Mouse (Mus musculus) stomach, embryonic 15.5 days (tissue): ENCODE measurements around the gene Krt32. TPM values are rescaled to one million over a fixed set of nuclear protein-coding genes. Genes with fewer than 3 reads are reported as not detected.

Experiments
- ATAC-seq: fragments of 200-750 bp; cut with Nextera tagmentation; 2 replicates; pipeline ENCODE4 v1.8.0; 2017; ENCODE audit warnings: low read depth, moderate number of reproducible peaks, moderate TSS enrichment; ENCODE audit not compliant: insufficient read depth, low FRiP score
- H3K27ac ChIP-seq: fragments of 300-500 bp; sonication (generic); 2 replicates; pipeline ENCODE4 v1.5.1; 2015; ENCODE audit warnings: mild to moderate bottlenecking, inconsistent platforms
- H3K27me3 ChIP-seq: fragments of 300-500 bp; sonication (generic); replicated peaks from 2 replicates; pipeline ENCODE4 v1.6.1; 2015; ENCODE audit warnings: inconsistent platforms
- H3K36me3 ChIP-seq: fragments of 300-500 bp; sonication (generic); 2 replicates; pipeline ENCODE4 v1.6.1; 2015; ENCODE audit warnings: inconsistent platforms
- H3K4me1 ChIP-seq: fragments of 300-500 bp; sonication (generic); 2 replicates; pipeline ENCODE4 v1.6.1; 2015; ENCODE audit warnings: inconsistent platforms
- H3K4me2 ChIP-seq: fragments of 300-500 bp; sonication (generic); 2 replicates; pipeline ENCODE4 v1.6.1; 2015; ENCODE audit warnings: mild to moderate bottlenecking, inconsistent platforms
- H3K4me3 ChIP-seq: fragments of 300-500 bp; sonication (generic); replicated peaks from 2 replicates; pipeline ENCODE4 v1.5.1; 2015; ENCODE audit warnings: inconsistent platforms
- H3K9ac ChIP-seq: fragments of 300-500 bp; sonication (generic); 2 replicates; pipeline ENCODE4 v1.6.1; 2015; ENCODE audit warnings: inconsistent platforms
- H3K9me3 ChIP-seq: fragments of 300-500 bp; sonication (generic); 2 replicates; pipeline ENCODE4 v1.6.1; 2016; ENCODE audit warnings: inconsistent platforms
- WGBS: fragments of 180-500 bp; shearing (Covaris S2); methylation state at CpG from one replicate; pipeline ENCODE4 v1.1.7; 2015; 5-methylcytosine and 5-hydroxymethylcytosine counted together
- polyA plus RNA-seq: library from polyadenylated mRNA; unstranded; fragments of >200 nt; fragmentation: Nextera tagmentation; extraction: Ambion mirVana; gene quantifications from 2 replicates; pipeline ENCODE4 v1.2.1, GENCODE M21; 2015

The Krt32 gene
- polyA plus RNA-seq, 1 experiment from 2014 or later, result not detected

- no peaks in the 10 kb centered on the region for H3K9me3 ChIP-seq
- no peak within 1 kb of the TSS for H3K9ac ChIP-seq
- H3K4me3 ChIP-seq, result no peak within 1 kb of the TSS
- ATAC-seq, result no peak
- H3K4me2 ChIP-seq, result no peak within 1 kb of the TSS
- H3K4me1 ChIP-seq, result no peaks in the 10 kb centered on the region
- no peaks in the 10 kb centered on the region for H3K27me3 ChIP-seq
- no peaks in the 10 kb centered on the region for H3K36me3 ChIP-seq
- no peak within 1 kb of the TSS for H3K27ac ChIP-seq
- WGBS, result 86% methylated on average over 6 of the region's 6 CpGs
Measured at GRCm38 (mm10) chr11:100041454-100041853, 46.6 kb downstream of the Krt32 start, which contains the start of gene Krt34. TSS of gene Krt34 (minus strand) at chr11:100041554.

Other genes starting within 250 kb of the Krt32 start
- gene Krtap4-16, start 236.6 kb downstream of the Krt32 start, polyA plus RNA-seq, result not detected in 2 replicates
- gene Gm11568, start 230.3 kb downstream of the Krt32 start, polyA plus RNA-seq, result not detected in 2 replicates
- not detected in 2 replicates for gene Gm11559, start 223.8 kb downstream of the Krt32 start, polyA plus RNA-seq
- not detected in 2 replicates for gene Krtap9-1, start 214.8 kb downstream of the Krt32 start, polyA plus RNA-seq
- gene Gm11567, start 209.0 kb downstream of the Krt32 start, polyA plus RNA-seq, result not detected in 2 replicates
- not detected in 2 replicates for gene Krtap31-1, start 180.3 kb downstream of the Krt32 start, polyA plus RNA-seq
- gene Gm11565, start 173.5 kb downstream of the Krt32 start, polyA plus RNA-seq, result not detected in 2 replicates
- gene Krtap31-2, start 151.9 kb downstream of the Krt32 start, polyA plus RNA-seq, result not detected in 2 replicates
- gene Krtap9-5, start 139.8 kb downstream of the Krt32 start, polyA plus RNA-seq, result not detected in 2 replicates
- gene Krtap29-1, start 109.2 kb downstream of the Krt32 start, polyA plus RNA-seq, result not detected in 2 replicates
- not detected in 2 replicates for gene Krtap16-1, start 101.6 kb downstream of the Krt32 start, polyA plus RNA-seq
- 0.30 TPM in 1 of 2 replicates, not detected in the other for gene Krtap17-1, start 94.2 kb downstream of the Krt32 start, polyA plus RNA-seq
- 0.15 and 0.35 TPM in 2 replicates for gene Krt33a, start 72.0 kb downstream of the Krt32 start, polyA plus RNA-seq
- not detected in 2 replicates for gene Krt33b, start 58.4 kb downstream of the Krt32 start, polyA plus RNA-seq
- 0.41 and 0.91 TPM in 2 replicates for gene Krt34, start 46.7 kb downstream of the Krt32 start, polyA plus RNA-seq
- 0.46 and 0.69 TPM in 2 replicates for gene Krt31, start 37.7 kb downstream of the Krt32 start, polyA plus RNA-seq
- 0.32 TPM in 1 of 2 replicates, not detected in the other for gene Krt35, start 8.0 kb upstream of the Krt32 start, polyA plus RNA-seq
- gene Krt36, start 17.4 kb upstream of the Krt32 start, polyA plus RNA-seq, result 0.13 and 0.37 TPM in 2 replicates
- 397 and 779 TPM in 2 replicates for gene Krt13, start 33.3 kb upstream of the Krt32 start, polyA plus RNA-seq
- gene Krt15, start 47.7 kb upstream of the Krt32 start, polyA plus RNA-seq, result 698 and 1,006 TPM in 2 replicates
- 796 and 889 TPM in 2 replicates for gene Krt19, start 60.4 kb upstream of the Krt32 start, polyA plus RNA-seq
- gene Krt9, start 105.0 kb upstream of the Krt32 start, polyA plus RNA-seq, result not detected in 2 replicates
- gene Krt14, start 119.3 kb upstream of the Krt32 start, polyA plus RNA-seq, result 17.3 and 25.8 TPM in 2 replicates
- gene Krt16, start 160.7 kb upstream of the Krt32 start, polyA plus RNA-seq, result 0.68 and 0.80 TPM in 2 replicates
- gene Krt17, start 172.8 kb upstream of the Krt32 start, polyA plus RNA-seq, result 24.8 and 28.8 TPM in 2 replicates
- not detected in 2 replicates for gene Krt42, start 181.6 kb upstream of the Krt32 start, polyA plus RNA-seq
- 1,590 and 1,651 TPM in 2 replicates for gene Eif1, start 231.7 kb upstream of the Krt32 start, polyA plus RNA-seq
- 15.1 and 16.3 TPM in 2 replicates for gene Gast, start 246.2 kb upstream of the Krt32 start, polyA plus RNA-seq